Mouse (Mus musculus) hindbrain, embryonic 15.5 days (tissue): ENCODE measurements around the gene Elavl3. TPM values are rescaled to one million over a fixed set of nuclear protein-coding genes. Genes with fewer than 3 reads are reported as not detected.

Experiments used
- ATAC-seq: fragments of 200-750 bp; cut with Nextera tagmentation; 2 replicates; pipeline ENCODE4 v1.8.0; 2017; ENCODE audit warnings: low read depth, moderate number of reproducible peaks, moderate TSS enrichment; ENCODE audit not compliant: low FRiP score
- H3K27ac ChIP-seq: fragments of 300-500 bp; sonication (generic); replicated peaks from 2 replicates; pipeline ENCODE4 v1.5.1; 2015; ENCODE audit warnings: mild to moderate bottlenecking, inconsistent platforms
- H3K27me3 ChIP-seq: fragments of 300-500 bp; sonication (generic); 2 replicates; pipeline ENCODE4 v1.6.1; 2015; ENCODE audit warnings: control low read depth, inconsistent platforms
- H3K36me3 ChIP-seq: fragments of 300-500 bp; sonication (generic); 2 replicates; pipeline ENCODE4 v1.6.1; 2015; ENCODE audit warnings: control low read depth, inconsistent platforms
- H3K4me1 ChIP-seq: fragments of 300-500 bp; sonication (generic); replicated peaks from 2 replicates; pipeline ENCODE4 v1.6.1; 2015; ENCODE audit warnings: control low read depth, inconsistent platforms
- H3K4me2 ChIP-seq: fragments of 300-500 bp; sonication (generic); 2 replicates; pipeline ENCODE4 v1.6.1; 2015; ENCODE audit warnings: moderate library complexity, mild to moderate bottlenecking, inconsistent platforms
- H3K4me3 ChIP-seq: fragments of 300-500 bp; sonication (generic); 2 replicates; pipeline ENCODE4 v1.5.1; 2015; ENCODE audit warnings: mild to moderate bottlenecking, inconsistent platforms
- H3K9ac ChIP-seq: fragments of 300-500 bp; sonication (generic); 2 replicates; pipeline ENCODE4 v1.6.1; 2015; ENCODE audit warnings: inconsistent platforms
- H3K9me3 ChIP-seq: fragments of 300-500 bp; sonication (generic); 2 replicates; pipeline ENCODE4 v1.6.1; 2016; ENCODE audit warnings: control low read depth, inconsistent platforms
- WGBS: fragments of 180-500 bp; shearing (Covaris S2); methylation state at CpG from one replicate; pipeline ENCODE4 v1.1.7; 2015; 5-methylcytosine and 5-hydroxymethylcytosine counted together
- polyA plus RNA-seq: library from polyadenylated mRNA; unstranded; fragments of >200 nt; fragmentation: Nextera tagmentation; extraction: Ambion mirVana; gene quantifications from 2 replicates; pipeline ENCODE4 v1.2.1, GENCODE M21; 2015

Gene Elavl3
- polyA plus RNA-seq, 1 experiment from 2014 or later: 104 TPM

- Histone ChIP-seq H3K4me2 (no peak overlapping the region), H3K4me3 (no peak overlapping the region), H3K27ac (no peak overlapping the region), H3K9me3 (no peaks in the 10 kb centered on the region), H3K9ac (no peak overlapping the region), H3K27me3 (no peaks in the 10 kb centered on the region), H3K4me1 (peaks cover 20% of the 10 kb centered on the region), H3K36me3 (peaks cover 28% of the 10 kb centered on the region)
- no peak for ATAC-seq
- 77% methylated on average over 9 of the region's 9 CpGs for WGBS
Observed at GRCm38 (mm10) chr9:22056303-22056910, 4.6 kb upstream of the Elavl3 start.

GRCm38 (mm10) chr9:22055713-22056112 lies 3.9 kb upstream of the Elavl3 start:
- peaks cover 24% of the 10 kb centered on the region for H3K36me3 ChIP-seq
- WGBS: 45% methylated on average over 29 of the region's 29 CpGs
- peaks cover 20% of the 10 kb centered on the region for H3K4me1 ChIP-seq
- no peak overlapping the region for H3K4me2 ChIP-seq
- no peak overlapping the region for H3K4me3 ChIP-seq
- H3K27ac ChIP-seq: no peak overlapping the region
- H3K9ac ChIP-seq: no peak overlapping the region
- ATAC-seq: no peak
- H3K27me3 ChIP-seq: no peaks in the 10 kb centered on the region
- H3K9me3 ChIP-seq: no peaks in the 10 kb centered on the region

- Histone ChIP-seq H3K36me3 (peaks cover 20% of the 10 kb centered on the region), H3K4me3 (peak overlapping the region; percentile 32), H3K27ac (peak overlapping the region; percentile 60; the same call in 1 of the 2 replicates), H3K9me3 (no peaks in the 10 kb centered on the region), H3K27me3 (no peaks in the 10 kb centered on the region), H3K4me1 (peaks cover 24% of the 10 kb centered on the region), H3K9ac (peak overlapping the region; percentile 32; the same call in 1 of the 2 replicates), H3K4me2 (peak overlapping the region; percentile 70)
- WGBS: 2% methylated on average over 32 of the region's 32 CpGs
- peak; percentile 39 for ATAC-seq
Observed at GRCm38 (mm10) chr9:22054411-22055076, 2.7 kb upstream of the Elavl3 start.

GRCm38 (mm10) chr9:22053657-22054056 lies 1.8 kb upstream of the Elavl3 start:
- Histone ChIP-seq H3K4me1 (peaks cover 33% of the 10 kb centered on the region), H3K36me3 (peaks cover 15% of the 10 kb centered on the region), H3K27me3 (no peaks in the 10 kb centered on the region), H3K4me2 (no peak overlapping the region), H3K9ac (no peak overlapping the region), H3K4me3 (no peak overlapping the region), H3K27ac (no peak overlapping the region), H3K9me3 (no peaks in the 10 kb centered on the region)
- no peak for ATAC-seq
- WGBS: 44% methylated on average over 7 of the region's 7 CpGs

GRCm38 (mm10) chr9:22051161-22051957 lies 464 bp downstream of the Elavl3 start:
- peaks cover 55% of the 10 kb centered on the region for H3K4me1 ChIP-seq
- H3K9ac ChIP-seq: peak overlapping the region; percentile 98
- peak; percentile 28 for ATAC-seq
- WGBS: under 1% methylated on average over 47 of the region's 67 CpGs
- H3K4me3 ChIP-seq: peak overlapping the region; percentile 99
- H3K36me3 ChIP-seq: no peaks in the 10 kb centered on the region
- H3K9me3 ChIP-seq: no peaks in the 10 kb centered on the region
- H3K4me2 ChIP-seq: peak overlapping the region; percentile 76
- peak overlapping the region; percentile 91 for H3K27ac ChIP-seq
- no peaks in the 10 kb centered on the region for H3K27me3 ChIP-seq

GRCm38 (mm10) chr9:22050351-22050889 lies 1.4 kb downstream of the Elavl3 start:
- H3K9ac ChIP-seq: peak overlapping the region; percentile 98
- peak; percentile 20 for ATAC-seq
- H3K27ac ChIP-seq: peak overlapping the region; percentile 91
- H3K9me3 ChIP-seq: no peaks in the 10 kb centered on the region
- 2% methylated on average over 41 of the region's 43 CpGs for WGBS
- no peaks in the 10 kb centered on the region for H3K27me3 ChIP-seq
- H3K4me1 ChIP-seq: peaks cover 55% of the 10 kb centered on the region
- H3K4me3 ChIP-seq: peak overlapping the region; percentile 99
- H3K4me2 ChIP-seq: peak overlapping the region; percentile 76
- no peaks in the 10 kb centered on the region for H3K36me3 ChIP-seq

- peaks cover 51% of the 10 kb centered on the region for H3K4me1 ChIP-seq
- no peak for ATAC-seq
- H3K27me3 ChIP-seq: no peaks in the 10 kb centered on the region
- peak overlapping the region; percentile 98 for H3K9ac ChIP-seq
- peak overlapping the region; percentile 99 for H3K4me3 ChIP-seq
- H3K9me3 ChIP-seq: no peaks in the 10 kb centered on the region
- peak overlapping the region; percentile 76 for H3K4me2 ChIP-seq
- 10% methylated on average over 4 of the region's 4 CpGs for WGBS
- peak overlapping the region; percentile 91 for H3K27ac ChIP-seq
- H3K36me3 ChIP-seq: no peaks in the 10 kb centered on the region
Observed at GRCm38 (mm10) chr9:22049721-22050270, 2.0 kb downstream of the Elavl3 start.

GRCm38 (mm10) chr9:22049315-22049714 lies 2.5 kb downstream of the Elavl3 start:
- no peaks in the 10 kb centered on the region for H3K27me3 ChIP-seq
- peak overlapping the region; percentile 91 for H3K27ac ChIP-seq
- ATAC-seq: no peak

GRCm38 (mm10) chr9:22047329-22047728 lies 4.5 kb downstream of the Elavl3 start:
- no peak for ATAC-seq
- WGBS: 60% methylated on average over 9 of the region's 9 CpGs
- H3K9me3 ChIP-seq: no peaks in the 10 kb centered on the region
- H3K27ac ChIP-seq: no peak overlapping the region
- H3K9ac ChIP-seq: no peak overlapping the region
- H3K4me2 ChIP-seq: peak overlapping the region; percentile 76
- H3K4me3 ChIP-seq: no peak overlapping the region
- H3K36me3 ChIP-seq: no peaks in the 10 kb centered on the region
- H3K27me3 ChIP-seq: no peaks in the 10 kb centered on the region
- peaks cover 47% of the 10 kb centered on the region for H3K4me1 ChIP-seq

More at GRCm38 (mm10) chr9:22049315-22049714, 2.5 kb downstream of the Elavl3 start:
- H3K9ac ChIP-seq: peak overlapping the region; percentile 98
- H3K4me1 ChIP-seq: peaks cover 47% of the 10 kb centered on the region
- WGBS: 45% methylated on average over 11 of the region's 11 CpGs
- peak overlapping the region; percentile 76 for H3K4me2 ChIP-seq
- no peaks in the 10 kb centered on the region for H3K36me3 ChIP-seq
- peak overlapping the region; percentile 99 for H3K4me3 ChIP-seq
- no peaks in the 10 kb centered on the region for H3K9me3 ChIP-seq

- ATAC-seq: no peak
- Histone ChIP-seq H3K27me3 (no peaks in the 10 kb centered on the region), H3K36me3 (no peaks in the 10 kb centered on the region), H3K27ac (no peak overlapping the region), H3K4me3 (no peak overlapping the region), H3K4me1 (peaks cover 9% of the 10 kb centered on the region), H3K9ac (no peak overlapping the region), H3K4me2 (no peak overlapping the region), H3K9me3 (no peaks in the 10 kb centered on the region)
- 70% methylated on average over 2 of the region's 2 CpGs for WGBS
Observed at GRCm38 (mm10) chr9:22041832-22042231, 10.0 kb downstream of the Elavl3 start.

GRCm38 (mm10) chr9:22037826-22038225 lies 14.0 kb downstream of the Elavl3 start:
- Histone ChIP-seq H3K4me2 (no peak overlapping the region), H3K27ac (no peak overlapping the region), H3K36me3 (peaks cover 20% of the 10 kb centered on the region), H3K27me3 (no peaks in the 10 kb centered on the region), H3K9ac (no peak overlapping the region), H3K9me3 (no peaks in the 10 kb centered on the region), H3K4me1 (peaks cover 12% of the 10 kb centered on the region; the same call in 1 of the 2 replicates), H3K4me3 (no peak overlapping the region)
- no peak for ATAC-seq
- 84% methylated on average over 10 of the region's 10 CpGs for WGBS
